Mouse (Mus musculus): Measurements from ENCODE around the gene Prr12.

GRCm38 (mm10) chr7:45002440-45002839 lies 50.2 kb downstream of the Prr12 start:
- TF ChIP-seq GATA1 (IDR thresholded peaks at IDR 0.05; ENCODE audit: borderline replicate concordance, low read length), result no peak
- no peak for TF ChIP-seq FLI1 (IDR thresholded peaks at IDR 0.05; ENCODE audit: low read length)
